Mouse (Mus musculus) right cerebral cortex, postnatal 25 days (tissue): ENCODE results near the gene Il1r2.

ENCODE experiments used
- DNase-seq: peaks from one replicate; pipeline ENCODE4 v3.0.0; 2022

Il1r2 gene

GRCm38 (mm10) chr1:40063409-40063808 lies 10.5 kb upstream of the Il1r2 start:
- DNase-seq = no peak

DNA sequence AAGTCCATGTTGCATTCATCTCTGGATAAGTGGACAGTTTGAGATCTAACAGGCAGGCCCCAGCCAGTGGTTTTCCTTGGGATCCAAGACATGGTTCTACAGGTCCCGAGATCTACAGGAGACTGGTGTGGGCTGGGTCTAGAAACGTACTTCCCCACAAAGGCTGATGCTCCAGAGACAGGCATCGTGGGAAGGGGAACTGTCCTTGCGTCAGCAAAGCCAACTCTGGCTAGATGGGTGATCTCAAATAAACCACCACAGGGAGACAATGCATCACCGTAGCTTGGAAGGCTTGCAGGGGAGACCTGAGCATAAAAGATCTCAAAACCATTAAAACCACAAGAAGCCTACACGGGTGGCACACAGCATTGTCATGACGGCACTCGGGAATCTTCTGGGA lies 9.4 kb upstream of the Il1r2 start:
- no peak for DNase-seq

DNA sequence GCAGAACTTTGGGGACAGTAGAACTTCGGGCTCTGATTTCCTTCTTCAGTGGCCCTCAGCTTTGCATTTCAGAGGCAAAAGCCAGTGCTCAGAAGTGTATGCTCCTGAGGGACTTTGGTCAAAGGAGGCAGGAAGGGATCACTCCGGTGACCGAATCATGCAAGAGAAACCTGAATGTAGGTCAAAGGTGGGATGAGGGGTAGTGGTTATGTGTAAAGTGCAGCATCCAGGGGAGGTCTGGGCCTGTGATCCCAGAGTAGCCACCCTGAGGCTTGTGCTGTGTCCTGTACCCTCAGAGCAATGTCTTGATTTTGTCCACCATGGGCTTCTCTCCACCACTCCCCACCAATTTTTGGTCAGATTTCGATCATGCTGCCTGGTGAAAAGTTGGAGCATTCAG lies 1.3 kb upstream of the Il1r2 start:
- no peak for DNase-seq

DNA sequence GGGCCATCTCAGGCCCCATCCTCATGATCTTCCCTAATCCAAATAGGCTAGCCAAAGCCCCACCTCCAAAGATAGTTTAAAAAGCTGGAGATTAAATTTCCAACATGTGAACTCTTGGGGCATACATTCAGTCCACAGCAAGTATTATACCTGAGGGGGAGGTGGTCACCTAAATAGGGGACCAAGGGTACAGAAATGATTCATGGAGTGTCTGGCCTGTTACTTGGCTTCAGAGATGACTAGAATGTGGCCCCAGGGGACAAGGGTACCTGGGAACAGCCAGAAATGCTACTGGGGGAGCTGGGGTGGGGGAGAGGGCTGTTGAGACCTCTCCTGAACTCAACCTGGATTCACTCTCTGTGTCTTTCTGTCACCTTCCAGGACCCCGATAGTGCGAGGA lies 3.4 kb downstream of the Il1r2 start:
- DNase-seq = no peak

- no peak for DNase-seq
These were observed 7.2 kb downstream of the Il1r2 start for GRCm38 (mm10) chr1:40081041-40081440.

DNA sequence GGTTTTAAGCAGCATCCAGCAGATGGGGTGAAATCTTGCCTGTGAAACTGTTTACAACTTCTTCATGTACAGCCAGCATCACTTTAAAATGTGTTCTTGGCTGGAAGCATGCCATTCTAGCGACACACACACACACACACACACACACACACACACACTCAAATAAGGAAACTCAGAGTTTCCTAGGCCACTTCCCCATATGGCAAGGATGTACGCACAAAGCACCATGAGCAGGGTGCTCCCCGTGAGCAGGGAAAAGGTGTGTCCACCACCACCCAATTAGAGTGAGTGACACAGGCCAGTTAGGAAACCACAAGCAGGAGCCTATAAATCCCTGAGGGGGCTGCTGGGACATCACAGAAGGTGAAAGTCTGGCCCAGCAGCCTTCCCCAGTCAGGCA lies 10.5 kb downstream of the Il1r2 start:
- DNase-seq = no peak

DNA sequence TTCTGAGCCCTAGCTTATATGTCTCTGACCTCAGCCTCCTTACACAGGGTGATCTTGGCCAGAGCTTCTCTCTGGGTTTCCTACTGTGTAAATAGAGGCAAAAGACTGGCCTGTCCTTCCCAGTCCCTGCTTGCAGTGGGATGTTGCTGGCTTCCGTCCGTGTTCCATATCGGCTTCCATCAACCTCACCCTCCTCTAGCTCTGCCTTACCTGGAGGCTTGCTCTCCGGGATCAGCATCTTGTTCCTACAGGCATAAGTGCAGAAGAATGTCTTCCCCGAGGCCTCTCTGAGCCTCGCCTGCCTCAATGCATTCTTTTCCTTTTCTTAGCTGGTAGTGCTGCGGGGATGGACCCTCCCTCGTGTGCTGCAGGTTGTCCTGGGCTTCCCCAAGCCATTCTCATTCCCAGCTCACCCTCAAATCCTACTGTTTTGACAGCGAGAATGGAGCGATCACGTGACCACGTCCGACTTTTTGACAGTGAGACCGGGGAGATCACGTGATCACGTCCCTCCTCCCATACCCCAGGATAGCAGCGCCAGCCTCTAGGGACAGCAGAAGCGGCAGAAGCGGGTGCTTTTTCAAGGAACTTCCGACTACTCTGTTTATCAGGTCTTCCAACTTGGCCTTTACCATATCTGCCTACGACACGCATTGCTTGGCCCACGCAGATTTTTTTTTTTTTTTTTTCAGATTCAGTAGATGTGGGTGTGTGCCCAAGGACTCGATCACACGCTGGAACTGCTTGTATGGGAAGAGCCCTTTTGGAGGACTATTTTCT lies 11.7 kb downstream of the Il1r2 start:
- peak; percentile 70 for DNase-seq

- no peak for DNase-seq
These were observed 17.3 kb downstream of the Il1r2 start for GRCm38 (mm10) chr1:40091160-40091559.

- no peak for DNase-seq
These were observed 18.7 kb downstream of the Il1r2 start for GRCm38 (mm10) chr1:40092541-40092940.

DNA sequence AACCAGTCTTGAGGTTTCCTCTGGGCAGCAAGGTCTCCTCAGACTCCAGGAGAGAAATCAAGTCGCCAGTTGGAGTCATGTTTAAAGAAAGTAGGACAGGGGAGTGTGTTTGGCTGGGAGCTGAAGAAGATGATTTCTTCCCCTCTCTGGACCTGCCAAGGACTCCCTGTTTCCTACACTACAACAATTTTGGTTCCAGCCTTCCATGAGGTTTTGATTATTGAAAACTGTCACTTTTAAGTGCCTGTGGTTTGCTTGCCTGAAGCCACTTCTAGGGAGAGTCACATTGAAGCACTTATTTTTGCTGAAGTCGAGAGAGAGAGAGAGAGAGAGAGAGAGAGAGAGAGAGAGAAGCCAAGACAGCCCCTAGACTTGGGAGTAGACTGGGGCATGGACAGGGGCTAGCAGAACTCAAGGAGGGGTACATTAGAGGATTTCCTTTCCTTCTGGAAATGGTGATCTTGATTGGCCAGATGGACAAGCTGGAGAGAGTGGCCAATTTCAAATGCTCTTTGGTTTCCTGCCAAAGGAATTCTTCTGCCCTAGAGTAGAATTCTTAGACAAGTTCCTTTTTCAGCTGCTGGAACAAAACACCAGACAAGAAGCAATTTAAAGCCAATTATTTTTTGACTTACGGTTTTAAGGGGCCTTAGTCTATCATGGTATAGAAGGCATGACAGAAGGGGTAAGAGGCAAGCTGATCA lies 20.9 kb downstream of the Il1r2 start:
- DNase-seq = no peak

GRCm38 (mm10) chr1:40095585-40095984 lies 21.7 kb downstream of the Il1r2 start:
- DNase-seq = no peak

DNA sequence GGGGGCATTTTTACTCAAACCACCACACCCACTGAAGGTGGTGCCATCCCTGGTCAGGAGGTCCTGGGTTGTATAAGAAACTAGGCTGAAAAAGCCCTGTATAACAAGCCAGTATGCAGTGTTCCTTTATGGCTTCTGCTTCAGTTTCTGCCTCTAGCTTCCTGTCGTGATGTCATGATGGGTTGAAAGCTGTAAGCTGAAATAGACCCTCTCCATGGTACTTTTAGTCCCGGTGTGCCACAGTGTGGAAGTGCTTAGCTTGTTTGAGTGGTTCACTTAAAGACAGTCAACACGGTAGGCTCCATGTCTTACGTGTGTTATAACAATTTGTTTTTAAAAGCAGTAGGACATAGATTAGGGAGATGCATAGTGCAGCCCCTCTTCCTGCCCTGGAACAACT lies 32.4 kb downstream of the Il1r2 start:
- no peak for DNase-seq

DNA sequence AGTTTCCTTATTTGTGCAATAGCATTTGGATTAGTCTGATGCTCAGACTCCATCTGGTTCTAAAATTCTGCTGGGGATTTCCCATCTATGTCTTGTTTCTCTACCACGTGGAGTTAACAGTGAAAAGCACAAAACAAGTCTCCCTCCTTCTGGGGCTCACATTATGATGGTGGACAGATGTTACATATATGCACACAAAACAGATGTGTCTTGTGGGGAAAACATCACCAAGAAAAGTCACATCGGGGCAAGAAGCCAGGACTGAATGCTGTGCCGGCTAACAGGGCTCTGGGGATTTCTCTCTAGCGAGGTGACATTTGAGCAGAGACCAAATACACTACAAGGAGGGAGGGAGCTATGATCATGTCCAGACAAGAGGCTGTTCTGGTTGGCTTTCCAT lies 32.8 kb downstream of the Il1r2 start:
- no peak for DNase-seq

DNA sequence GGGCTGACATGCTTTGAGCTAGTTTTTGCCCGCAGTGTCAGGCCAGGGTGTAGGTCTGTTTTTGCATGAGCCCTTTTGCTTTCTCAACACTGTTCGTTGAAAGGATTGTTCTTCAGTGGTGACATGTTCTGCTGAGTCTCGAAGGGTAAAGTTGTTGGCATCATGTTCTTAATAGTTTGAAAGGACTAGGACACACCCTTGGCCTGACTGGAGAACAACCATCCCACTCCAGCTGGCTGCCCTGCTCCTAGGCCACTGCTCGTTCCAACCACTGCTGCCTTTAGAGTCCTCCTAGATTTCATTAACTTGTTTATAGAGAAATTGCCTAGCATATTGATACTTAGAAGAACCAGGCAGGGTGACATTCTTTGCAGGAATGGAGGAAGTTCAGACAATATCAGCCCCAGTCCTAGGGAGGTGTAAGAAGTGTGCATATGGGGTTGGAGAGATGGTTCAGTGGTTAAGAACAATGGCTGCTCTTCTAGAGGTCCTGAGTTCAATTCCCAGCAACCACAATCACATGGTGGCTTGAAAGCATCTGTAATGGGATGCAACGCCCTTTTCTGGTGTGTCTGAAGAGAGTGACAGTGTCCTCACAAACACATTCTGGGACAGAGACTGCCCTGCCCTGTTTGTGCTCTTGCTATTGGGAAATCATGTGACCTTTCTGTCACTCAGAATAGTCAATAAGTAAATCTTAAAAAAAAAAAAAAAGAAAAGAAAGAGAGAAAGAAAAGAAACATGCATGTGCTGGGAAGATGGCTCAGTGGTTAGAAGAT lies 34.3 kb downstream of the Il1r2 start:
- DNase-seq = no peak

DNA sequence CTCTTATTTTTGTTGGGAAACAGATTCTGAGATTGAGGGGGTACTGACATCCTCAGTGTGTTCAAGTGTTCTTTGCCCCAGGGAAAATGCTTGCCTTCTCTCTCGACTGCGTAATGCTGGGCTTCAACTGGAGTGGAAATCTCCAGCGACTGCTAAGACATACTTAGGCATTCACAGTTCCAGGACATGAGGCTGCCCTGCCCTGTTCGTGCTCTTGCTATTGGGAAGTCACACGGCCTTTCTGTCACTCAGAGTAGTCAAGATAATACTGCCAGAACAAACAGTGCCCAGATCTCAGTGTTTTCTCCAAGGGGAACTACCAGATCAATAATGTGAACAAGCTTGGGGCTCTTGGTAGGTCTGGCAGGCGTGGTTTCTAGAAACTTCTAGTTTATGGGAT lies 35.9 kb downstream of the Il1r2 start:
- DNase-seq = no peak

DNA sequence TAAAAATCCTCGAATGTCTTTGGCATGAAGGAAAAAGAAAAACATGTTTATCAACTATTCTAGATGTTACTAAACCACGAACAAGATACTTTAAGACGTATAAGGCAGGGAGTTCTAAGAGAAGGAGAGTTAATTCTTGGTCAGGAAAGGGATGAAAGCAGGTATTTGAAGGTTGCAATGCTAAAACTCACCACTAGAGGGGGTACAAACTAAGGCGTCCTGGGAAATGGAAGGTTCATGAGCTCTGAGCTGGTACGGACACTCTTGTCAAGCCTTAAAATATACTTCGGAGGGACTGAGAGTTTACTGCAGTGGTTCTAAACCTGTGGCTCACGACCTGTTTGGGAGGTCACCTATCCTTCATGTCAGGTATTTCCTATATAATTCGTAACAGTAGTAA lies 41.4 kb downstream of the Il1r2 start:
- no peak for DNase-seq

DNA sequence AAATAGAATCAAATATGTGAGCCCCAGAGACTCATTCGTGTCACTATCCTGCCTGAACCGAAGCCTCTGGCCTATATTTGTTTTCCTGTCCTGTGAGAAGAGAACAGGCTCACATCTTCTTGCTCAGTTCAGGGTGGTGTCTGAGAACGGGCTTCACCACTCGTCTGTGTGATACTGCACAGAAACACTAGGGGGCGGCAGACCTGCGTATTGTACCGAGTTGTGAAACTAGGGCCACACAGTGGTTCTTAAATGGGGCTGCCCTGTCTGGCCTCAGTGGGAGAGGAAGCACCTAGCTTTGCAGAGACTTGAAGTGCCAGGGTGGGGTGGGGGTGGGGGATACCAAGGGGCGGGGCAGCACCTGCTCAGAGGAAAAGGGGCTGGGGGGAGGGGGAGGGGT lies 42.5 kb downstream of the Il1r2 start:
- peak; percentile 69 for DNase-seq

DNA sequence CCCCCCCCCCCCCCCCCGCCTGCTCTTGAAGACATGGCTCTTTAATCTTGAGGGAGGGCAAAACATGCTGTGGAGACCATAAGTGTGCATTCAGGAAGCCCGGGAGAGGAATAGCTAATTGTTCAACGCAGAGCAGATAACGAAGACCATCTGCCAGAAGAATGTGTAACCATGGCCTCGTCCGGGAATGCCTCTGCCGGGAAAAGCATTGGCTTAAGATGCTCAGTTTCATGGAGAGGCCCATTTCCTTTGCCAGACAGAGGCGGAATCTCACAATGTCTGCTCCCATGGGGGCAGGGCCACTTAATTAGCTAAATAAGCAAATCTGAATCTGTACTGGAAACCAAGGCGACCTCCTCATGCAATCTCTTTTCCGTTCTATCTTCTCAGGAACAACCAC lies 43.7 kb downstream of the Il1r2 start:
- DNase-seq = no peak

- no peak for DNase-seq
These were observed 50.4 kb downstream of the Il1r2 start for GRCm38 (mm10) chr1:40124237-40124636.

DNA sequence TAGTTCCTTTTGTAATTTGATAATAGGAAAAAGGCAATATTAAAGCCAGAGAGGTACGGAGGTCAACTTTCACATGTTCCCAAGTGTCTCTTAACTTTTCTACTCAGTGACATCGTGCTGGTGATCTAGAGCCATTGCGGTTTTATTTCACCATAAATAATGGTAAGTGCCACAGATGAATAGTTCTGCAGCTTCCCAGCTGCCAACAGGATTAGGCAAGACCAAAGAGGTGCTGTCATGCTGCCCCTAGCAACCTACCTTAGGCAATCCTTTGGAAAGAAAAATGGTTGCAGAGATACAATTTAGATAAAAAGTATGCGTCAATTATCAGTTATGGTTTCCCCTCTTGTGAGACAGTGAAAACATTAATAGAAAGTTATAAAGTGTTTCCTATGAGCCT lies 54.6 kb downstream of the Il1r2 start:
- DNase-seq = no peak

GRCm38 (mm10) chr1:40129321-40129720 lies 55.4 kb downstream of the Il1r2 start:
- no peak for DNase-seq

DNA sequence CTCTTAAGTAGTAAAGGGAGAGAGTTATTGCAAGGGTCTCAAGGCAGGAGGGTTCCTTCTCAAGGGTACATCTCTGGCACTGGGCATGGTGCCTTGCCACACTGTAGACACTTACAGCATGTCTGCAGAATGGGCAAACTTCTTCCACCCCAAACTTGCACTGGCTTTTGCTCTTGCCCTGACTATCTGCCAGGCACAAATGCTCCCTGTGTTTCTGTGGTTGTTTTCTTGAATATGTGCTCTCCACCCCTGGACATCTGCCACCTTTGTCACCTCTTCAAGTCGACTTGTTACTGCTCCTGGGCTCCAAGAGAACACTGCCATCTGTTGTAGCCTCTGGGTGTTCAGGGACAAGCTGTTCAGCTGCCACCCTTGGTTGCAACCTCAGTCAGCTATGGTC lies 57.8 kb downstream of the Il1r2 start:
- DNase-seq = no peak

- DNase-seq = no peak
These were observed 58.8 kb downstream of the Il1r2 start for GRCm38 (mm10) chr1:40132721-40133120.

DNA sequence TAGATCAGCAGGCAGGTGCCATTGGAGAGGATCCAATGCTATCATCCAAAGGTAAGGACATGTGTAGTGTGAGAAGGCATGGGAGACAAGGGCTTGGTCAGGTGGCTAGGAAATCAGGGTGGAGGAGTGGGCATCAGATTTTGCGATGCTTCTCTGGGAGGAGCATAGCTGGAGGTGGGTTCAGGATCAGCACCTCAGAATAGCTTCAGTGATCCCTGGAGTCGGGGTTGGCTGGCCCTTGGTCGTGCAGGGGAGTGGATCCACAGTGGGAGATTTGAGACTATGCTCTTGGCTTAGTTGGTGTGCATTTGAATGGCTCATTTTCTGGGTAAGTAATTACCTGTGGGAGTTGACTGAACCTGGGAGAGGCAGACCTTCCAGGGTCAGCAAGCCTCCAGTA lies 59.7 kb downstream of the Il1r2 start:
- no peak for DNase-seq
